Mouse (Mus musculus) neural tube, embryonic 11.5 days (tissue): ENCODE measurements around the gene Rsad2. TPM values are rescaled to one million over a fixed set of nuclear protein-coding genes. Genes with fewer than 3 reads are reported as not detected.
A peak's percentile ranks its signal among the peaks of the same experiment; 100 is the strongest.
"Not testable (repeated sequence)": the region's sequence is repeated elsewhere in the genome, so short reads cannot be mapped to it uniquely, and the experiment has no call there.

ENCODE experiments used
- ATAC-seq: fragments of 200-750 bp; cut with Nextera tagmentation; 2 replicates; pipeline ENCODE4 v1.8.0; 2017; ENCODE audit warnings: moderate number of reproducible peaks, mild to moderate bottlenecking, moderate TSS enrichment, moderate library complexity; ENCODE audit not compliant: insufficient read depth, low FRiP score, low TSS enrichment
- DNase-seq: peaks from one replicate; pipeline ENCODE4 v3.0.0-alpha.2; 2015; ENCODE audit warnings: low spot score
- H3K27ac ChIP-seq: fragments of 300-500 bp; sonication (generic); 2 replicates; pipeline ENCODE4 v1.5.1; 2014; ENCODE audit warnings: low read depth, mild to moderate bottlenecking, low read length
- H3K27me3 ChIP-seq: fragments of 300-500 bp; sonication (generic); 2 replicates; pipeline ENCODE4 v1.6.1; 2014; ENCODE audit warnings: mild to moderate bottlenecking, low read length, mixed read lengths; ENCODE audit not compliant: control insufficient read depth, insufficient read depth
- H3K36me3 ChIP-seq: fragments of 300-500 bp; sonication (generic); 2 replicates; pipeline ENCODE4 v1.6.1; 2014; ENCODE audit warnings: mild to moderate bottlenecking, low read length, moderate library complexity, mixed read lengths; ENCODE audit not compliant: control insufficient read depth, insufficient read depth
- H3K4me1 ChIP-seq: fragments of 300-500 bp; sonication (generic); 2 replicates; pipeline ENCODE4 v1.6.1; 2014; ENCODE audit warnings: low read length, mixed read lengths; ENCODE audit not compliant: control insufficient read depth, insufficient read depth
- H3K4me2 ChIP-seq: fragments of 300-500 bp; sonication (generic); 2 replicates; pipeline ENCODE4 v1.6.1; 2014; ENCODE audit warnings: low read depth, mild to moderate bottlenecking, moderate library complexity
- H3K4me3 ChIP-seq: fragments of 300-500 bp; sonication (generic); 2 replicates; pipeline ENCODE4 v1.5.1; 2014; ENCODE audit warnings: low read depth, low read length
- H3K9ac ChIP-seq: fragments of 300-500 bp; sonication (generic); 2 replicates; pipeline ENCODE4 v1.6.1; 2014; ENCODE audit warnings: mild to moderate bottlenecking, low read length
- H3K9me3 ChIP-seq: fragments of 300-500 bp; sonication (generic); 2 replicates; pipeline ENCODE4 v1.6.1; 2016; ENCODE audit warnings: low read length; ENCODE audit not compliant: control insufficient read depth
- WGBS: fragments of 180-500 bp; shearing (Covaris S2); extraction: QIAGEN DNeasy Blood & Tissue Kit; methylation state at CpG from one replicate; pipeline ENCODE4 v1.1.7; 2014; 5-methylcytosine and 5-hydroxymethylcytosine counted together
- polyA plus RNA-seq: library from polyadenylated mRNA; unstranded; fragments of >200 nt; fragmentation: Nextera tagmentation; extraction: Ambion mirVana; gene quantifications from 2 replicates; pipeline ENCODE4 v1.2.1, GENCODE M21; 2014

The Rsad2 gene
- 0.42 and 1.1 TPM in 2 replicates for polyA plus RNA-seq

GRCm38 (mm10) chr12:26456028-26456698 is at the start of gene Rsad2:
Rsad2 (minus strand) TSS chr12:26456452.
- DNase-seq (peak; percentile 25), ATAC-seq (no peak)
- H3K9ac ChIP-seq: no peak within 1 kb of the TSS
- H3K4me1 ChIP-seq: no peaks in the 10 kb centered on the region
- 49% methylated on average over 13 of the region's 13 CpGs for WGBS
- no peaks in the 10 kb centered on the region for H3K36me3 ChIP-seq
- no peaks in the 10 kb centered on the region for H3K27me3 ChIP-seq
- no peak within 1 kb of the TSS for H3K27ac ChIP-seq
- no peaks in the 10 kb centered on the region for H3K9me3 ChIP-seq
- H3K4me2 ChIP-seq: no peak within 1 kb of the TSS
- H3K4me3 ChIP-seq: no peak within 1 kb of the TSS

GRCm38 (mm10) chr12:26501042-26501441 is 44.8 kb upstream of the Rsad2 start:
- Histone ChIP-seq H3K9me3 (no peaks in the 10 kb centered on the region), H3K4me1 (no peaks in the 10 kb centered on the region), H3K27ac (no peak overlapping the region), H3K9ac (no peak overlapping the region), H3K27me3 (no peaks in the 10 kb centered on the region), H3K36me3 (no peaks in the 10 kb centered on the region), H3K4me2 (no peak overlapping the region), H3K4me3 (no peak overlapping the region)
- ATAC-seq (no peak), DNase-seq (no peak)
- 75% methylated on average over 3 of the region's 3 CpGs for WGBS

DNA sequence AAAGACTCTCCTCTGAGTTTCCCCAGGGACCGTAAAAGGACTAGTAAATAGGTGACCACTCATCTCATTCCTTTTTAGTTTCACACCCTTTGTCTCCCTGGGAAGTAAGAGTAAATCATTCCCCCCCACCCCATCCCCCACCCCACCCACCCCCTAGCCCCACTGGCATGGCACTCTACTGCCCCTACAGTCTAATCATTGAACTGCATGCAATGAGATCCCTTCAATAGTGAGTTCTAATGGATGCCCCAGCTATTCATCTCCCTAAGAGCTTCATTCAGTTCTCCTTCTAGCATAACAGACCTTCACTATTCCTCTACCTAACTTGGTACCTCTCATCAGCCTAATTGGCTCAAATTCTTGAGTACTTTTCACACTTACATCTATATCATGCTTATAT is 33.7 kb upstream of the Rsad2 start:
- no peaks in the 10 kb centered on the region for H3K4me1 ChIP-seq
- 55% methylated on average over 1 of the region's 1 CpGs for WGBS
- DNase-seq (no peak), ATAC-seq (no peak; the same call in 1 of the 2 replicates)
- H3K27ac ChIP-seq: no peak overlapping the region
- H3K9me3 ChIP-seq: no peaks in the 10 kb centered on the region
- H3K4me2 ChIP-seq: no peak overlapping the region
- no peak overlapping the region for H3K4me3 ChIP-seq
- no peak overlapping the region for H3K9ac ChIP-seq
- H3K27me3 ChIP-seq: no peaks in the 10 kb centered on the region
- H3K36me3 ChIP-seq: no peaks in the 10 kb centered on the region

- H3K9ac ChIP-seq: no peak overlapping the region
- no peak overlapping the region for H3K4me3 ChIP-seq
- H3K36me3 ChIP-seq: no peaks in the 10 kb centered on the region
- no peak overlapping the region for H3K27ac ChIP-seq
- WGBS: 39% methylated on average over 5 of the region's 5 CpGs
- DNase-seq (peak; percentile 20), ATAC-seq (0 out of 2 replicates have a peak, but pooled peaks have one; percentile 13)
- H3K27me3 ChIP-seq: no peaks in the 10 kb centered on the region
- H3K4me2 ChIP-seq: no peak overlapping the region
- H3K4me1 ChIP-seq: no peaks in the 10 kb centered on the region
- no peaks in the 10 kb centered on the region for H3K9me3 ChIP-seq
Observed at GRCm38 (mm10) chr12:26488617-26489274, 32.5 kb upstream of the Rsad2 start.

DNA sequence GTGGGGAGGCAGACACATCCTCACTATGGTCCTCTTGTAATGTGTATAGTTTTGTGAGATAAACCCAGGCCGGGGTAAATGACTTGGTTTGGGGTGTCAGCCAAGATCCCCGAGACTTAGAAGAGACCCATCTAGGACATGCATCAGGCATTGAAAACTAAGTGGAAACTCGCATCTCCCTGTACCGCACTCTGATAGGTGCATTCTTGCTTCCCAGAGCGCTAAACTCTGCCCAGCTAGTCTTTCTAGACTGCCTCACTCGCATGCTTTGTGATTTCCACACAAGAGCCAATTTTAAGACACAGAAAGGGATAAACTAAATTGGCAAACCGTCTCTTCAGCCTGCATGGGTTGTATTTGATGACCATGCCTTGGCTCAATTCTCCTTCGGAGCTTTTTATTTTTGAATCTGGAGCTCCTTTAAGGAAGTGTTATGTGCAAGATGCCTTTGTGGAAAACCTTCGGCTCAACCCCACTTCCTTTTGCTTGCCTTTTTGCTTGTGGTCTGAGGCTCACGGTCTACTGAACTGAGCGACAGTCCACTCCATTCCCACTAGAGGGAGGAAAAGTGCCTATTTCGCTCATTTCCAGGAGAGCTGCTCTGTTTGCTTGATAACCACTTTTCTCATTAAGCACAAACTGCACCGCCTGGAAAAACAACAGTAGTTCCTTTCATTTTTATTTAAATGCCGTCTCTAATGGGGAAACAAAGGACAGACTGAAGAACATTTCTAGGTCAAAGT is 31.8 kb upstream of the Rsad2 start:
- H3K4me1 ChIP-seq: no peaks in the 10 kb centered on the region
- ATAC-seq (0 out of 2 replicates have a peak, but pooled peaks have one; percentile 31), DNase-seq (peak; percentile 65)
- H3K27me3 ChIP-seq: no peaks in the 10 kb centered on the region
- H3K4me2 ChIP-seq: no peak overlapping the region
- no peaks in the 10 kb centered on the region for H3K9me3 ChIP-seq
- H3K9ac ChIP-seq: no peak overlapping the region
- H3K36me3 ChIP-seq: no peaks in the 10 kb centered on the region
- WGBS: 51% methylated on average over 14 of the region's 14 CpGs
- H3K27ac ChIP-seq: no peak overlapping the region
- no peak overlapping the region for H3K4me3 ChIP-seq

GRCm38 (mm10) chr12:26485738-26486580 is 29.7 kb upstream of the Rsad2 start:
- H3K4me1 ChIP-seq, H3K4me2 ChIP-seq, H3K9me3 ChIP-seq, H3K4me3 ChIP-seq, H3K9ac ChIP-seq, H3K27ac ChIP-seq, ATAC-seq, H3K36me3 ChIP-seq, H3K27me3 ChIP-seq, DNase-seq: not testable (repeated sequence)
- 92% methylated on average over 12 of the region's 12 CpGs for WGBS

DNA sequence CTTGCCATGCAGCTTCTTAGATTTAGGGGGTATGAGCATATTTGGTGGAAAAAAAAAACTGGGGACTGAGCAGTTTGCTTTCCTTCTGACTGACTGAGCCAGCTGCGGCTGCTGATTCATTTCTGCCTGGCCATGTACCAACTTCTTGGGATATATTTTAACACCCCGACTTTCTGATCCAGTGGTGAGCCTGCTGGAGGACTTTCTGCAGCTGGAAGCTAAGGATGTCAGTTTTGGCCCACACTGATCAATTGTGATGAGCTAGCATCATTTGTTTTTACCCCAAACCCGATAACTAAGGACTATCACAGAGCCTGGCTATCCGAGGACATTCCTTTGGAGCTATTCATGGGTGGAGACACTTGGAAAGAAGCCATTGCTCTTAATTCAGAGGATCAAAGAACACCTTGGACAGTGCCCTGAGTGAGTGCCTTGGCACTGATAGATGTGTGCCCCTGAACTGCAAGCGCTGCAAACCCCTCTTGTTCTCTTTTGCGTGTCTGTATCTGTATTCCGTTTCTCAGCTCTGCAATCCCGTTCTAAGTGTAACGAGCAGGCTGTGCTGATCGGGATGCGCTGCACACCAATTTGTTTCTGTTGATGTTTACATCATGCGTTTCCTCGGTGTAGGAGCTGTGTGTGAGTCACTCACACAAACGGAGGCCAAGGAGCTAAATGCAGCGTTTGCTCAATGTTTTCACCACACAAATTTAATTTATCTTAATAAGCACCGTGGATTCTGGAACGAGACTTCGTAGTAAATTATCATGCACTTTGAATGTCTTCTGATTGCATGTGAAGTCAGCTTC is 22.1 kb upstream of the Rsad2 start:
- Histone ChIP-seq H3K27ac (no peak overlapping the region), H3K4me2 (no peak overlapping the region), H3K27me3 (no peaks in the 10 kb centered on the region), H3K4me1 (no peaks in the 10 kb centered on the region), H3K4me3 (no peak overlapping the region), H3K9me3 (no peaks in the 10 kb centered on the region), H3K9ac (no peak overlapping the region), H3K36me3 (no peaks in the 10 kb centered on the region)
- 88% methylated on average over 18 of the region's 18 CpGs for WGBS
- ATAC-seq (no peak), DNase-seq (no peak)

DNA sequence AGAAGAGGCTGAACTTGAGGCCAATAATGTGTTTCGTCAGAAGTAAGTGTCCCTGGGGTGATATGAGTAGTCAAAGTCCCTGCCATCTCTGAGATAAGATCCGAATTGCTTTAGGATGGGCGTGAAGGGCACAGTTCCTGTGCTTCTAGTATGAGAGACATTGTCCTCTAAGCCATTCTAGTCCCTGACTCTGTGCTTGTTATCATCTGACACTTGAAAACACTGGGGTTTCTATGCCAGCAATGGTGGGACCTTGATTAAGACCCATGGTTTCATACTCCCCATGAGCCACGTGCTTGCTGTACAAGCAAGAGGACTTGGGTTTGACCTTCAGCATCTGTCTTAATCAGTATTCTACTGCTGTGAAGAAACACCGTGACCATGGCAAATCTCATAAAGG is 20.9 kb upstream of the Rsad2 start:
- Histone ChIP-seq H3K9ac (no peak overlapping the region), H3K27ac (no peak overlapping the region), H3K9me3 (no peaks in the 10 kb centered on the region), H3K4me3 (no peak overlapping the region), H3K27me3 (no peaks in the 10 kb centered on the region), H3K36me3 (no peaks in the 10 kb centered on the region), H3K4me1 (no peaks in the 10 kb centered on the region), H3K4me2 (no peak overlapping the region)
- WGBS: 83% methylated on average over 5 of the region's 5 CpGs
- DNase-seq (no peak), ATAC-seq (no peak)
